Mouse (Mus musculus) lung, postnatal 0 days (tissue): ENCODE results near the gene Olfr1239. TPM values are rescaled to one million over a fixed set of nuclear protein-coding genes. Genes with fewer than 3 reads are reported as not detected.

Experiments used
- ATAC-seq: fragments of 200-750 bp; cut with Nextera tagmentation; 2 replicates; pipeline ENCODE4 v1.8.0; 2017; ENCODE audit warnings: moderate library complexity
- DNase-seq: peaks from one replicate; pipeline ENCODE4 v3.0.0-alpha.2; 2016; ENCODE audit warnings: low spot score
- H3K27ac ChIP-seq: fragments of 300-500 bp; sonication (generic); 2 replicates; pipeline ENCODE4 v1.5.1; 2014; ENCODE audit warnings: antibody characterized with exemption, mild to moderate bottlenecking, low read length, mixed read lengths
- H3K27me3 ChIP-seq: fragments of 300-500 bp; sonication (generic); replicated peaks from 2 replicates; pipeline ENCODE4 v1.6.1; 2014; ENCODE audit warnings: low read length, mixed read lengths; ENCODE audit not compliant: insufficient read depth
- H3K36me3 ChIP-seq: fragments of 300-500 bp; sonication (generic); 2 replicates; pipeline ENCODE4 v1.6.1; 2014; ENCODE audit warnings: low read length, mixed read lengths; ENCODE audit not compliant: insufficient read depth
- H3K4me1 ChIP-seq: fragments of 300-500 bp; sonication (generic); 2 replicates; pipeline ENCODE4 v1.6.1; 2014; ENCODE audit warnings: antibody characterized with exemption, low read depth, low read length, mixed read lengths; ENCODE audit not compliant: insufficient read depth
- H3K4me2 ChIP-seq: fragments of 300-500 bp; sonication (generic); replicated peaks from 2 replicates; pipeline ENCODE4 v1.6.1; 2014; ENCODE audit warnings: low read depth, mild to moderate bottlenecking, low read length, moderate library complexity, mixed read lengths
- H3K4me3 ChIP-seq: fragments of 300-500 bp; sonication (generic); 2 replicates; pipeline ENCODE4 v1.5.1; 2014; ENCODE audit warnings: low read depth, low read length
- H3K9ac ChIP-seq: fragments of 300-500 bp; sonication (generic); replicated peaks from 2 replicates; pipeline ENCODE4 v1.6.1; 2014; ENCODE audit warnings: low read depth, mild to moderate bottlenecking
- H3K9me3 ChIP-seq: fragments of 300-500 bp; sonication (generic); 2 replicates; pipeline ENCODE4 v1.6.1; 2016; ENCODE audit warnings: low read length, mixed read lengths
- CTCF ChIP-seq: IDR thresholded peaks from 2 replicates; pipeline ENCODE4 v1.5.1; 2016; ENCODE audit warnings: antibody characterized with exemption, mild to moderate bottlenecking
- EP300 ChIP-seq: IDR thresholded peaks from 2 replicates; pipeline ENCODE4 v1.6.1; 2016; ENCODE audit warnings: antibody characterized with exemption, mild to moderate bottlenecking, control low read depth
- WGBS: fragments of 180-500 bp; shearing (Covaris S2); extraction: QIAGEN DNeasy Blood & Tissue Kit; methylation state at CpG from one replicate; pipeline ENCODE4 v1.1.7; 2014; 5-methylcytosine and 5-hydroxymethylcytosine counted together
- polyA plus RNA-seq: library from polyadenylated mRNA; unstranded; fragments of >200 nt; fragmentation: Nextera tagmentation; extraction: Ambion mirVana; gene quantifications from 2 replicates; pipeline ENCODE4 v1.2.1, GENCODE M21; 2015

Olfr1239 gene
- polyA plus RNA-seq, result not detected in 2 replicates

DNA sequence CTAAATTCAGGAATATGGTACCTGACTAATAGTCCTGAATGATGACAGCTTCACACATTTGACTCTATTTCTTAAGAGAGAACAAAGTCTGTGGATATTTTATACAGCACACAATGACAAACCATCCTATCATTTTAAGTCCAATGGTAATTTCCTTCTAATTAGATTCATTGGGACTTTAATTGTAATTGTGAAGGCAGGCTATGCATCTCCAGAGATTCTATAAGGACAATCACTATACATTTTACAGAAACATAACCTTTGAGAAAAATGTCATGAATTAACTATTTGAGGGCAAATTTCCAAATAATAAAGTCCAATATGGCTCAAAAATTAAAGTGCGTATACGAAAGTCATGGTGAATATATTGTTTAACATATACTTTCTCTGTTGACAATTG is at the start of gene Olfr1239:
Gene Olfr1239, minus strand, starts transcription at position 101 of the 400 bp plus-strand sequence.
- Histone ChIP-seq H3K4me2 (no peak within 1 kb of the TSS), H3K36me3 (no peaks in the 10 kb centered on the region), H3K27ac (no peak within 1 kb of the TSS), H3K4me1 (no peaks in the 10 kb centered on the region), H3K27me3 (no peaks in the 10 kb centered on the region), H3K9ac (no peak within 1 kb of the TSS), H3K9me3 (no peaks in the 10 kb centered on the region), H3K4me3 (no peak within 1 kb of the TSS)
- 87% methylated on average over 2 of the region's 2 CpGs for WGBS
- ATAC-seq (no peak), DNase-seq (no peak)
- TF ChIP-seq CTCF (no peak), EP300 (no peak)

DNA sequence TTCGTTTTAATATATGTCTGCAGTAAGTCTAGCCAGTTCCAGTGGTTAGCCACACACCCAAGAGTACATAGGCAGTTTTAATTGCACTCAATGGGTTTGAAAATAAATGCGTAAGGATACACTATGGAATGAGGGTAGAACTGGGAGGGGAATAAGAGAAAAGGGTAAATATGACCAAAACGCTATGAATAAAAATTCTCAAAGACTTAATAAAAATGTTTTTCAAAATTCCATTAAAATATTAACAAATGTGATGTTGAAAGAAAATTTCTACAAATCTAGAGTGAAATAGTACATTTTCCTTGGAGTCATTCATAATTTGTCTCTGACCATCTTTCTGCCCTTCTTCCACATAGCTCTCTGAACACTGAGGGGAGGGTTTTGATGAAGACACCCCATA is 22.7 kb upstream of the Olfr1239 start, which contains the start of gene Olfr1240:
Gene Olfr1240, minus strand, starts transcription at position 101 of the 400 bp plus-strand sequence.
- Histone ChIP-seq H3K27me3 (no peaks in the 10 kb centered on the region), H3K9me3 (no peaks in the 10 kb centered on the region), H3K36me3 (no peaks in the 10 kb centered on the region), H3K9ac (no peak within 1 kb of the TSS), H3K4me2 (no peak within 1 kb of the TSS), H3K4me1 (no peaks in the 10 kb centered on the region), H3K27ac (no peak within 1 kb of the TSS), H3K4me3 (no peak within 1 kb of the TSS)
- DNase-seq (no peak), ATAC-seq (no peak)
- TF ChIP-seq EP300 (no peak), CTCF (no peak)
- WGBS, result 70% methylated on average over 3 of the region's 3 CpGs

DNA sequence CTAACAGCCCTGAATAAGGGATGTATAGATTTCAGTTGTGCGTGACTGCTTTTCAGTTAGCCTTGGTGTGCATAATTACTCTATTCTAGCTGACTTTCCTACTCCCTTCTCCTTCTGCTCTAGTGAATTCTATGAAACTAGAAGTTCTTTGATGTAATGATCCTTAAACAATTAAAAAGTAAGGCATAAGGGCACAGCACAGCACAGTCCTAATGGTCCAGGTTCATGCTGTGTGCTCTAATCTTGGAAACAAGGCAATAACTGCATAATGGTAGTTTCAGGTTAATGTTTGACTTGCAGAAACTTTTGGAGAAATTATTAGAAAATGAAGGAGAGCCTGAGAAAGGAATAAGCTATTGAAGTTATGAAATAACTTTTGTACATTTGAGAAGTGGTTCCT is 5.7 kb downstream of the Olfr1239 start:
- no peak for ATAC-seq
- Histone ChIP-seq H3K9ac (no peak overlapping the region), H3K27me3 (no peaks in the 10 kb centered on the region), H3K9me3 (no peaks in the 10 kb centered on the region), H3K4me3 (no peak overlapping the region), H3K36me3 (no peaks in the 10 kb centered on the region), H3K4me1 (no peaks in the 10 kb centered on the region), H3K27ac (no peak overlapping the region), H3K4me2 (no peak overlapping the region)
- TF ChIP-seq CTCF (no peak), EP300 (no peak)
- DNase-seq, result no peak
- 82% methylated on average over 1 of the region's 1 CpGs for WGBS

- WGBS, result 87% methylated on average over 2 of the region's 2 CpGs
- Histone ChIP-seq H3K4me1 (no peaks in the 10 kb centered on the region), H3K4me3 (no peak within 1 kb of the TSS), H3K36me3 (no peaks in the 10 kb centered on the region), H3K27me3 (no peaks in the 10 kb centered on the region), H3K27ac (no peak within 1 kb of the TSS), H3K9ac (no peak within 1 kb of the TSS), H3K9me3 (no peaks in the 10 kb centered on the region), H3K4me2 (no peak within 1 kb of the TSS)
- DNase-seq (no peak), ATAC-seq (no peak)
- TF ChIP-seq CTCF, result no peak
- no peak for TF ChIP-seq EP300
These were observed 10.6 kb downstream of the Olfr1239 start, which contains the start of gene Olfr1238 for GRCm38 (mm10) chr2:89409576-89409975. Olfr1238 (minus strand) TSS chr2:89409676.

DNA sequence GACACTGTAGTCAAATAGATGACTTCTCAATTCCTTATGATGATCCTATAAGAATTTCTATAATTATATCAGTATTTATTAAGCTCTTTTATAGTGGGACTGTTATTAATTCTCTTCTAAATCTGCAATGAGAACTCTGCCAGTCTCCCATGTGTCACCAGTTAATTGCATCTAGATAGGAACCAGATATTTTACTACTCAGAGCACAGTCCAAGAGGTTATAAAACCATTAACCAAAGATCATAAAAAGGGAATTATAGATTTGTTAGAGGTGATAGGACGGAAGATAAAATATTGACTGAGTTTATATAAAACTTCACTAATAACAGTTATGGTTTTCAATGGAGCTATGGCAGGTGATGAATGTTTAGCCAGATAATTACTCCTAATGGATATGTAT is 19.3 kb downstream of the Olfr1239 start:
- DNase-seq, result no peak
- Histone ChIP-seq H3K27me3 (no peaks in the 10 kb centered on the region), H3K27ac (no peak overlapping the region), H3K9ac (no peak overlapping the region), H3K4me1 (no peaks in the 10 kb centered on the region), H3K36me3 (no peaks in the 10 kb centered on the region), H3K9me3 (no peaks in the 10 kb centered on the region), H3K4me2 (no peak overlapping the region), H3K4me3 (no peak overlapping the region)
- TF ChIP-seq EP300 (no peak), CTCF (no peak)
- WGBS, result 82% methylated on average over 1 of the region's 1 CpGs
- ATAC-seq, result no peak

Other genes with a start within 250 kb of the Olfr1239 start
- not detected in 2 replicates for gene Olfr1225, start 245.7 kb downstream of the Olfr1239 start, polyA plus RNA-seq
- gene Olfr1226, start 220.4 kb downstream of the Olfr1239 start, polyA plus RNA-seq, result not detected in 2 replicates
- gene Olfr1228, start 166.3 kb downstream of the Olfr1239 start, polyA plus RNA-seq, result not detected in 2 replicates
- not detected in 2 replicates for gene Olfr1229, start 132.4 kb downstream of the Olfr1239 start, polyA plus RNA-seq
- gene Olfr1230, start 123.1 kb downstream of the Olfr1239 start, polyA plus RNA-seq, result not detected in 2 replicates
- not detected in 2 replicates for gene Olfr1231, start 113.3 kb downstream of the Olfr1239 start, polyA plus RNA-seq
- not detected in 2 replicates for gene Olfr1232, start 90.7 kb downstream of the Olfr1239 start, polyA plus RNA-seq
- gene Olfr1233, start 78.0 kb downstream of the Olfr1239 start, polyA plus RNA-seq, result not detected in 2 replicates
- gene Olfr1234, start 55.5 kb downstream of the Olfr1239 start, polyA plus RNA-seq, result not detected in 2 replicates
- not detected in 2 replicates for gene Olfr1238, start 10.7 kb downstream of the Olfr1239 start, polyA plus RNA-seq
- not detected in 2 replicates for gene Olfr1240, start 22.6 kb upstream of the Olfr1239 start, polyA plus RNA-seq
- not detected in 2 replicates for gene Olfr1241, start 66.7 kb upstream of the Olfr1239 start, polyA plus RNA-seq
- not detected in 2 replicates for gene Olfr1242, start 77.9 kb upstream of the Olfr1239 start, polyA plus RNA-seq
- not detected in 2 replicates for gene Olfr1243, start 111.1 kb upstream of the Olfr1239 start, polyA plus RNA-seq
- not detected in 2 replicates for gene Olfr1245, start 158.0 kb upstream of the Olfr1239 start, polyA plus RNA-seq
- not detected in 2 replicates for gene Olfr1246, start 172.8 kb upstream of the Olfr1239 start, polyA plus RNA-seq
- gene Olfr1247, start 193.7 kb upstream of the Olfr1239 start, polyA plus RNA-seq, result not detected in 2 replicates
- gene Olfr1248, start 197.8 kb upstream of the Olfr1239 start, polyA plus RNA-seq, result not detected in 2 replicates
- gene Olfr1249, start 214.6 kb upstream of the Olfr1239 start, polyA plus RNA-seq, result not detected in 2 replicates
- not detected in 2 replicates for gene Olfr1250, start 241.1 kb upstream of the Olfr1239 start, polyA plus RNA-seq